Comparison of ENCODE assay signal across 15 mouse cellular contexts in genomic region chr11:44530382-44530781, GRCm38 (mm10). TPM values are rescaled to one million over a fixed set of nuclear protein-coding genes. Genes with fewer than 3 reads are reported as not detected.
DNase-seq lines count a peak whose midpoint lies in the region; ATAC-seq lines count a peak whose summit lies in the region.
"Had no signal": no experiment of that assay in that cellular context is flagged by ENCODE, and none has a peak within 500 bp of the region (broad histone marks: within the 10 kb centered on the region; RNA-seq: fewer than 3 reads in every experiment).

No protein-coding gene starts in this region.

- no peaks in the 10 kb centered on the region for H3K27me3 ChIP-seq in forebrain, embryonic 13.5 days
- H3K27me3 ChIP-seq in forebrain, embryonic 15.5 days = no peaks in the 10 kb centered on the region
- H3K27me3 ChIP-seq in kidney, embryonic 15.5 days = no peaks in the 10 kb centered on the region
- no peaks in the 10 kb centered on the region for H3K27me3 ChIP-seq in liver, embryonic 16.5 days (ENCODE audit: control insufficient read depth, insufficient read depth, low read depth, low read length)
- H3K27me3 ChIP-seq: intestine, embryonic 15.5 days; Patski had no signal

- no peaks in the 10 kb centered on the region for H3K4me1 ChIP-seq in forebrain, embryonic 13.5 days
- no peaks in the 10 kb centered on the region for H3K4me1 ChIP-seq in forebrain, embryonic 15.5 days
- H3K4me1 ChIP-seq in kidney, embryonic 15.5 days = peaks cover 3% of the 10 kb centered on the region
- peaks cover 43% of the 10 kb centered on the region for H3K4me1 ChIP-seq in liver, embryonic 16.5 days (ENCODE audit: control insufficient read depth, low read depth, low read length)
- H3K4me1 ChIP-seq: embryonic facial prominence, embryonic 10.5 days; hindbrain, embryonic 10.5 days; intestine, embryonic 15.5 days; midbrain, embryonic 10.5 days had no signal

- no peak overlapping the region for H3K9ac ChIP-seq in forebrain, embryonic 13.5 days
- no peak overlapping the region for H3K9ac ChIP-seq in forebrain, embryonic 15.5 days (replicated peaks)
- no peak overlapping the region for H3K9ac ChIP-seq in kidney, embryonic 15.5 days
- H3K9ac ChIP-seq in liver, embryonic 16.5 days (ENCODE audit: low read depth, low read length) = no peak overlapping the region
- H3K9ac ChIP-seq: intestine, embryonic 15.5 days had no signal

- no peak for ATAC-seq in forebrain, embryonic 13.5 days
- no peak for ATAC-seq in forebrain, embryonic 15.5 days (replicated peaks)
- no peak for ATAC-seq in kidney, embryonic 15.5 days (replicated peaks; ENCODE audit: low FRiP score)
- ATAC-seq in liver, embryonic 16.5 days (ENCODE audit: low read depth) = no peak
- ATAC-seq: intestine, embryonic 15.5 days; lung, postnatal 0 days; Patski had no signal

- peaks cover 85% of the 10 kb centered on the region for H3K36me3 ChIP-seq in forebrain, embryonic 13.5 days (ENCODE audit: poor library complexity, severe bottlenecking)
- peaks cover 39% of the 10 kb centered on the region for H3K36me3 ChIP-seq in forebrain, embryonic 15.5 days
- H3K36me3 ChIP-seq in kidney, embryonic 15.5 days = peaks cover 86% of the 10 kb centered on the region
- H3K36me3 ChIP-seq in liver, embryonic 16.5 days (ENCODE audit: control insufficient read depth, insufficient read depth) = peaks cover 72% of the 10 kb centered on the region

- H3K9me3 ChIP-seq in forebrain, embryonic 13.5 days (replicated peaks) = no peaks in the 10 kb centered on the region
- H3K9me3 ChIP-seq in forebrain, embryonic 15.5 days = no peaks in the 10 kb centered on the region
- H3K9me3 ChIP-seq in kidney, embryonic 15.5 days (replicated peaks) = no peaks in the 10 kb centered on the region
- no peaks in the 10 kb centered on the region for H3K9me3 ChIP-seq in liver, embryonic 16.5 days (replicated peaks; ENCODE audit: control insufficient read depth, low read length)
- H3K9me3 ChIP-seq: embryonic facial prominence, embryonic 10.5 days; hindbrain, embryonic 10.5 days; intestine, embryonic 15.5 days; midbrain, embryonic 10.5 days had no signal

- H3K4me2 ChIP-seq in forebrain, embryonic 13.5 days = no peak overlapping the region
- no peak overlapping the region for H3K4me2 ChIP-seq in forebrain, embryonic 15.5 days (replicated peaks)
- no peak overlapping the region for H3K4me2 ChIP-seq in kidney, embryonic 15.5 days
- H3K4me2 ChIP-seq in liver, embryonic 16.5 days (ENCODE audit: low read depth, low read length) = peak overlapping the region; percentile 25
- H3K4me2 ChIP-seq: intestine, embryonic 15.5 days had no signal

- H3K4me3 ChIP-seq in forebrain, embryonic 13.5 days = no peak overlapping the region
- no peak overlapping the region for H3K4me3 ChIP-seq in forebrain, embryonic 15.5 days
- H3K4me3 ChIP-seq in kidney, embryonic 15.5 days (replicated peaks) = no peak overlapping the region
- H3K4me3 ChIP-seq in liver, embryonic 16.5 days (ENCODE audit: low read depth, low read length) = no peak overlapping the region
- H3K4me3 ChIP-seq: embryonic facial prominence, embryonic 10.5 days; hindbrain, embryonic 10.5 days; intestine, embryonic 15.5 days; midbrain, embryonic 10.5 days had no signal

- 66% methylated on average over 8 of the region's 8 CpGs for WGBS in forebrain, embryonic 13.5 days
- 66% methylated on average over 8 of the region's 8 CpGs for WGBS in forebrain, embryonic 15.5 days
- WGBS in kidney, embryonic 15.5 days = 69% methylated on average over 8 of the region's 8 CpGs
- WGBS in liver, embryonic 16.5 days (ENCODE audit: insufficient replicate concordance) = 88% methylated on average over 8 of the region's 8 CpGs

- 0 out of 2 replicates have a peak overlapping the region, but pooled peaks have one; percentile 14 for H3K27ac ChIP-seq in forebrain, embryonic 13.5 days
- no peak overlapping the region for H3K27ac ChIP-seq in forebrain, embryonic 15.5 days (replicated peaks)
- H3K27ac ChIP-seq in kidney, embryonic 15.5 days = no peak overlapping the region
- H3K27ac ChIP-seq in liver, embryonic 16.5 days (ENCODE audit: low read length) = peak overlapping the region; percentile 34
- H3K27ac ChIP-seq: embryonic facial prominence, embryonic 10.5 days; hindbrain, embryonic 10.5 days; intestine, embryonic 15.5 days; midbrain, embryonic 10.5 days had no signal

- DNase-seq in kidney, postnatal 14 days = peak; percentile 36
- peak; percentile 49 for DNase-seq in cerebellum, adult 8-10 months
- DNase-seq in layer of hippocampus, adult 18-20 months (ENCODE audit: low spot score in 2 of 2) = no peak
- no peak for DNase-seq in layer of hippocampus, adult 9-11 months
- DNase-seq: thymus, postnatal 25 days had no signal

RNA-seq across cellular contexts. Expression of gene Rnf145, which starts 11.6 kb away (rescaled TPM):
- polyA plus RNA-seq in forebrain, embryonic 13.5 days (2015; fragmentation: Nextera tagmentation; extraction: Ambion mirVana) = 78.0 and 84.3 TPM in 2 replicates
- 96.6 and 99.2 TPM in 2 replicates for polyA plus RNA-seq in forebrain, embryonic 15.5 days (2015; fragmentation: Nextera tagmentation; extraction: Ambion mirVana)
- 65.2 and 65.3 TPM in 2 replicates for polyA plus RNA-seq in kidney, embryonic 15.5 days (2015; fragmentation: Nextera tagmentation; extraction: Ambion mirVana)
- polyA plus RNA-seq in liver, embryonic 16.5 days (2015; fragmentation: Nextera tagmentation; extraction: Ambion mirVana) = 46.0 and 49.5 TPM in 2 replicates
- total RNA-seq in layer of hippocampus, adult 18-20 months (2021) = 100 to 1,000 TPM in 1 of 2 experiments, 10 to 100 TPM in 1; 87.0 to 107 TPM

Comparison
In these comparisons a context has a peak if more than half of its experiments do, and no peak if none do; other contexts are left out.
1. H3K27ac ChIP-seq: peak in forebrain, embryonic 13.5 days (single experiment) and liver, embryonic 16.5 days (single experiment); none in forebrain, embryonic 15.5 days (single experiment) and kidney, embryonic 15.5 days (single experiment).
2. DNase-seq: peak in kidney, postnatal 14 days (single experiment) and cerebellum, adult 8-10 months (single experiment); none in layer of hippocampus, adult 18-20 months (0 of 2) and layer of hippocampus, adult 9-11 months (single experiment).